Mouse (Mus musculus) ovary, postnatal 10 days (tissue): ENCODE results near the gene Ptafr.

Experiments
- DNase-seq: peaks from one replicate; pipeline ENCODE4 v3.0.0; 2022; ENCODE audit warnings: low spot score

Ptafr gene

GRCm38 (mm10) chr4:132618850-132619375 lies 55.0 kb downstream of the Ptafr start:
- DNase-seq: no peak

DNA sequence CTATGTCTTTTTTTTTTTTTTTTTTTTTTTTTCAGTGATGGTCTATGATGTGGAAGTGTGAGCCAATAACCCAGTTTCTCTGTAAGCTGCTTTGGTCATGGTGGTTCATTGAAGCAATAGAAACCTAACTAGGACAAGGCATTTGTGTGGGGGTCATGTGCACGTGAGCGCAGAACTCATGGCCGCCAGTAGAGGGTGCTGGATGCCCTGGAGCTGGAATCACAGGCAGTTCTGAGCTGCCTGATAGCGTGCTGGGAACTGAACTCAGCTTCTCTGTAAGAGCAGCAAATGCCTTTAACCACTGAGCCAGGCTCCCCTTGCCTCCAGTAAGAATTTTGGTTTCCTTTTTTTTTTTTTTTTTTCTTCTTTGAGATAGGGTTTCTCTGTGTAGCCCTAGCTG lies 56.3 kb downstream of the Ptafr start:
- DNase-seq: no peak

DNA sequence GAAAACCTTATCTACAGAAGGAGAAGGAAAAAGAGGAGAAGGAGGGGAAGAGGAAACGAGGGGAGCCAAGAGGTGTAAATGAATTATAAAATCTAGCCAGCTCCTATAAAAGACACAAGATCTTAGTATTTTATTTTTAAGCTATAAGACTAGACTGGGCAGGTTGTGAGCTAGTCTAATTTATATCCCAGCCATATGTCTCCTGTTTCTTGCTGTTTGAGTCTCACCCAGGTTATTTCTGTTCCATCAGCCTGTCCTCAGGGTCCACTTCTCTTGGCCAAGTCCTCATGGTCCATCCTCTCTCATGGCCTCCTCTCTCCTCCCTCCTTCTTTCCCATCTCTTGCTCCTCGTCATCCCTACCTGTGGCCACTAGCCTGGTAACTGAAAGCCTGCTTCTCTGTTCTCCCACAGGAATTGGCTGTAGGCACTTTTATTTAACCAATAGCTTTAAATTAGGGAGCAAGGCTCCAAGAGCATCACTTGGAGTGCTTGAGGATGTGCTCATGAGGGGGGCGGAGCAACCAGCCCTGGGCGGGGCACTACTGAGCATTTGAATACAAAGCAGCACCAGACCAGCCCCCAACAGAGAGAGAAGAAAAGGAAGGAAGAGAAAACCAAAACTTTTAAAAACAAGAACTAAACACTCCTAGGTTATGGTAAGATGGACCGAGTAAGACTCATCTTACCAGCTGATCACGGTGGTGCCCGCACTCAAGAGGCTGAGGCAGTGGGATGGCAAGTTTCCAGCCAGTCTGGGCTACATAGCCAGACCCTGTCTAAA lies 57.6 kb downstream of the Ptafr start:
- no peak for DNase-seq

DNA sequence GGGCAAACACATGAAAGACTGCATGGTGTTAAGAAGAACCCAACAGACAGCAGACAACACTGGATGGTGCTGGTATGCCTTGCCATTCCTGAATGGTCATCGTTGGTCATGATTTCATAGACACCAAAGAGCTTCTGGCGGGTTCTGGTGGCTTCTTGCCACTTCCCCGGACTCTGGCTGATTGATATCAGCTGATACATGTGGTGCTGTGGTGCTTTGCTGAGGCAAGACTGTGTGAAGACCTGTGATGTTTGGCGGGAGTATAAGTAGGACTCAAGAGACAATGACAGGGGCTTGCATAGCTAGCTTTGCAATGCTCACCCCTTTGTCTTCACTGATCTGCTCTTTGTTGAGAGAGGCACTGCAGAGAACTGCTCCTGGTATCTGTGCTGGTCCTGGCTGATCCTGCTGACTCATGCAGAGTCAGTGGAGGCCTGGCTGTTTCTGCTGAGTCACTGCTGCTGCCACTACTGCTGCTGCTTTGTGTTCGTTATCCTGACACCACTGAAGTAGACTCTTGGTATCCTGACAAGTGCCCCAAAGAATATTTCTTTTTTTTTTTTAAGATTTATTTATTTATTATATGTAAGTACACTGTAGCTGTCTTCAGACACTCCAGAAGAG lies 60.3 kb downstream of the Ptafr start:
- DNase-seq: no peak

- DNase-seq: no peak
Observed at GRCm38 (mm10) chr4:132628830-132629229, 65.0 kb downstream of the Ptafr start.
